ENCODE assay signal across 8 mouse cellular contexts in the genomic region with DNA sequence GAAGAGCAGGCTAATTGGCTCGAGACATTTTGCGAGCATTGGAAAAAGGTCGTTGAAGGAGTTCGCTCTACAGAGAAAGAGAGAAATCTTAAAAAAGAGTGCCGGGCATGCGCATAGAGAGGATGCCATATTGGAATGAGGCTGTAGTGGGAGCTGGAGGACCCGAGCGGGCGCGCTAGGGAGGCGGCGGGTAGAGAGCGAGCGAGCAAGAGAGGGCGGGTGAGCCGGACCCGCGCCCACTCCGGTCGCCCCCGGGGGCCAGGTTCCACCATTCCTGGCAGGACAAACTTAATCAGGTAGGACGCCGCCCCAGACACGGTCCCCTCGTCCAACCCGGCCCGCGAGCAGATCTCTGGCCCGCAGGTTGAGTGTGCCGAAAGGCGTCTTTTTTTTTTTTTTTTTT. TPM values are rescaled to one million over a fixed set of nuclear protein-coding genes. Genes with fewer than 3 reads are reported as not detected.
A peak's percentile ranks its signal among the peaks of the same experiment; 100 is the strongest.
DNase-seq lines count a peak whose midpoint lies in the region; ATAC-seq and TF ChIP-seq lines count a peak whose summit lies in the region.

No protein-coding gene starts in this region.

- peak; percentile 15 for DNase-seq in adrenal gland, adult 8-10 months
- peak; percentile 82 for DNase-seq in embryo, embryonic 10 days (ENCODE audit: low spot score)
- DNase-seq in gastrocnemius, postnatal 14 days: peak; percentile 51
- DNase-seq in intestine, embryonic 14.5 days (ENCODE audit: low spot score): peak; percentile 88
- DNase-seq in limb, embryonic 11.5 days (ENCODE audit: low spot score): peak; percentile 81
- peak; percentile 96 for DNase-seq in midbrain, embryonic 11.5 days (ENCODE audit: low spot score, missing footprints)
- no peak for DNase-seq in c-Kit-positive CD71-positive TER-119-positive erythroid progenitor cells, embryonic 14.5 days (ENCODE audit: low spot score)

- peak overlapping the region; percentile 100 for H3K4me2 ChIP-seq in intestine, embryonic 14.5 days (ENCODE audit: low read length)
- H3K4me2 ChIP-seq in limb, embryonic 11.5 days (ENCODE audit: low read depth, severe bottlenecking): peak overlapping the region; percentile 88
- H3K4me2 ChIP-seq in midbrain, embryonic 11.5 days: peak overlapping the region; percentile 93

- peak overlapping the region; percentile 43 for H3K9ac ChIP-seq in intestine, embryonic 14.5 days (ENCODE audit: low read length)
- 0 out of 2 replicates have a peak overlapping the region, but pooled peaks have one; percentile 43 for H3K9ac ChIP-seq in limb, embryonic 11.5 days (ENCODE audit: low read length)
- peak overlapping the region; percentile 63; the same call in 1 of the 2 replicates for H3K9ac ChIP-seq in midbrain, embryonic 11.5 days (ENCODE audit: low read length)

- no peak overlapping the region for H3K27ac ChIP-seq in intestine, embryonic 14.5 days (ENCODE audit: low read depth)
- no peak overlapping the region for H3K27ac ChIP-seq in limb, embryonic 11.5 days (replicated peaks; ENCODE audit: low read depth, low read length)
- no peak overlapping the region for H3K27ac ChIP-seq in midbrain, embryonic 11.5 days (ENCODE audit: low read depth, low read length)
- H3K27ac ChIP-seq in small intestine, adult 2 months (ENCODE audit: insufficient read depth, low read depth, low read length): no peak overlapping the region

- no peak for TF ChIP-seq POLR2A in small intestine, adult 2 months (IDR thresholded peaks at IDR 0.05; ENCODE audit: low read depth, low read length)

- ATAC-seq in intestine, embryonic 14.5 days (replicated peaks; ENCODE audit: low FRiP score, low TSS enrichment, low read depth): peak; percentile 75
- ATAC-seq in limb, embryonic 11.5 days (ENCODE audit: insufficient number of reproducible peaks, low FRiP score, low TSS enrichment, low read depth): peak; percentile 81; the same call in 1 of the 2 replicates
- peak; percentile 84 for ATAC-seq in midbrain, embryonic 11.5 days (ENCODE audit: low FRiP score)

- peaks cover 76% of the 10 kb centered on the region for H3K27me3 ChIP-seq in intestine, embryonic 14.5 days (replicated peaks; ENCODE audit: control insufficient read depth, insufficient read depth, low read length)
- peaks cover 62% of the 10 kb centered on the region for H3K27me3 ChIP-seq in limb, embryonic 11.5 days (ENCODE audit: control insufficient read depth, insufficient read depth, low read length)
- peaks cover 65% of the 10 kb centered on the region for H3K27me3 ChIP-seq in midbrain, embryonic 11.5 days (ENCODE audit: control insufficient read depth, insufficient read depth, low read length)
- peaks cover 65% of the 10 kb centered on the region for H3K27me3 ChIP-seq in small intestine, adult 2 months (ENCODE audit: control insufficient read depth, insufficient read depth, low read length)

- no peaks in the 10 kb centered on the region for H3K36me3 ChIP-seq in intestine, embryonic 14.5 days (ENCODE audit: control insufficient read depth, insufficient read depth, low read length)
- H3K36me3 ChIP-seq in limb, embryonic 11.5 days (ENCODE audit: control insufficient read depth, insufficient read depth, low read length): no peaks in the 10 kb centered on the region
- H3K36me3 ChIP-seq in midbrain, embryonic 11.5 days (ENCODE audit: control insufficient read depth, insufficient read depth, low read length): no peaks in the 10 kb centered on the region
- H3K36me3 ChIP-seq in small intestine, adult 2 months (ENCODE audit: control insufficient read depth, insufficient read depth, low read length): no peaks in the 10 kb centered on the region

- under 1% methylated on average over 31 of the region's 31 CpGs for WGBS in intestine, embryonic 14.5 days
- 0% methylated on average over 28 of the region's 31 CpGs for WGBS in limb, embryonic 11.5 days
- WGBS in midbrain, embryonic 11.5 days: under 1% methylated on average over 31 of the region's 31 CpGs
- 2% methylated on average over 31 of the region's 31 CpGs for WGBS in small intestine, adult 2 months

- no peaks in the 10 kb centered on the region for H3K9me3 ChIP-seq in intestine, embryonic 14.5 days (ENCODE audit: control insufficient read depth, low read length)
- H3K9me3 ChIP-seq in limb, embryonic 11.5 days (ENCODE audit: control insufficient read depth, low read length): no peaks in the 10 kb centered on the region
- no peaks in the 10 kb centered on the region for H3K9me3 ChIP-seq in midbrain, embryonic 11.5 days (ENCODE audit: control insufficient read depth, low read length)

- peak overlapping the region; percentile 62 for H3K4me3 ChIP-seq in intestine, embryonic 14.5 days (ENCODE audit: low read depth, low read length)
- H3K4me3 ChIP-seq in limb, embryonic 11.5 days (ENCODE audit: low read depth, low read length): peak overlapping the region; percentile 47
- peak overlapping the region; percentile 54 for H3K4me3 ChIP-seq in midbrain, embryonic 11.5 days (ENCODE audit: low read depth, low read length)
- peak overlapping the region; percentile 74 for H3K4me3 ChIP-seq in small intestine, adult 2 months (ENCODE audit: low read depth, low read length)

- intact Hi-C loops in gastrocnemius, postnatal 14 days (cut with DNase I; ENCODE audit: low total_unique reads): no loop called here

- H3K4me1 ChIP-seq in intestine, embryonic 14.5 days (replicated peaks; ENCODE audit: control insufficient read depth, insufficient read depth, low read length): peaks cover 10% of the 10 kb centered on the region; the same call in 1 of the 2 replicates
- peaks cover 7% of the 10 kb centered on the region; the same call in 1 of the 2 replicates for H3K4me1 ChIP-seq in limb, embryonic 11.5 days (ENCODE audit: control insufficient read depth, insufficient read depth, low read length)
- peaks cover 5% of the 10 kb centered on the region; the same call in 1 of the 2 replicates for H3K4me1 ChIP-seq in midbrain, embryonic 11.5 days (ENCODE audit: control insufficient read depth, insufficient read depth, low read length)
- H3K4me1 ChIP-seq in small intestine, adult 2 months (ENCODE audit: control insufficient read depth, insufficient read depth, insufficient read length, low read length): peaks cover 17% of the 10 kb centered on the region

- no peak for TF ChIP-seq CTCF in small intestine, adult 2 months (IDR thresholded peaks at IDR 0.05; ENCODE audit: extremely low read depth, insufficient read length, insufficient replicate concordance, low read depth, low read length)

RNA-seq across cellular contexts. Expression of a gene that starts 2.0 kb away (rescaled TPM):
- total RNA-seq in adrenal gland, adult 8-10 months (2022): 1 to 10 TPM in 1 of 4 experiments, under 1 TPM in 3; 0.58 to 1.1 (median 0.78) TPM
- under 1 TPM; 0.31 to 0.40 TPM for total RNA-seq in gastrocnemius, postnatal 14 days (2021)
- polyA plus RNA-seq in intestine, embryonic 14.5 days (2014; fragmentation: Nextera tagmentation; extraction: Ambion mirVana): 1.6 and 2.2 TPM in 2 replicates
- 1.1 and 1.6 TPM in 2 replicates for polyA plus RNA-seq in limb, embryonic 11.5 days (2014; fragmentation: Nextera tagmentation; extraction: Ambion mirVana)
- 1.8 and 1.9 TPM in 2 replicates for polyA plus RNA-seq in midbrain, embryonic 11.5 days (2014; fragmentation: Nextera tagmentation; extraction: Ambion mirVana)
- 0.01 TPM in 2 replicates for polyA plus RNA-seq in small intestine, adult 2 months (2012; rRNA removed)
